Mouse (Mus musculus) bone marrow macrophage, adult 2 months (primary cell): ENCODE measurements around the gene Ripk1. TPM values are rescaled to one million over a fixed set of nuclear protein-coding genes. Genes with fewer than 3 reads are reported as not detected.

ENCODE experiments used
- H3K27ac ChIP-seq: 2 replicates; pipeline ENCODE4 v1.5.1; 2012; ENCODE audit warnings: low read depth, low read length; ENCODE audit not compliant: insufficient read depth
- H3K4me1 ChIP-seq: 2 replicates; pipeline ENCODE4 v1.6.1; 2012; ENCODE audit warnings: low read length; ENCODE audit not compliant: control insufficient read depth, insufficient read depth
- H3K4me3 ChIP-seq: 2 replicates; pipeline ENCODE4 v1.5.1; 2012; ENCODE audit warnings: mild to moderate bottlenecking, low read length, moderate library complexity; ENCODE audit not compliant: insufficient read depth
- CTCF ChIP-seq: IDR thresholded peaks from 2 replicates; pipeline ENCODE4 v1.5.1; 2012; ENCODE audit warnings: low read depth, mild to moderate bottlenecking, low read length, moderate library complexity
- POLR2A ChIP-seq: IDR thresholded peaks from 2 replicates; pipeline ENCODE4 v1.6.1; 2012; ENCODE audit warnings: mild to moderate bottlenecking, low read depth, low read length, borderline replicate concordance
- polyA plus RNA-seq: library from polyadenylated mRNA; stranded (reverse); fragments of >200 nt; gene quantifications from 2 replicates; pipeline ENCODE4 v1.2.4, GENCODE M21; 2012; ENCODE audit not compliant: missing spikeins, insufficient read depth, insufficient read length

The Ripk1 gene
- polyA plus RNA-seq, 1 experiment, result 63.4 TPM

GRCm38 (mm10) chr13:33995197-33995596 is 7.0 kb upstream of the Ripk1 start:
- Histone ChIP-seq H3K27ac (no peak overlapping the region), H3K4me3 (no peak overlapping the region), H3K4me1 (peaks cover 10% of the 10 kb centered on the region)
- TF ChIP-seq POLR2A (no peak), CTCF (peak; percentile 39)

GRCm38 (mm10) chr13:34003058-34003457 is 895 bp downstream of the Ripk1 start:
- Histone ChIP-seq H3K4me1 (peaks cover 21% of the 10 kb centered on the region), H3K4me3 (peak overlapping the region; percentile 95), H3K27ac (peak overlapping the region; percentile 19; the same call in 1 of the 2 replicates)
- TF ChIP-seq CTCF (no peak), POLR2A (no peak)

GRCm38 (mm10) chr13:34007234-34007633 is 5.1 kb downstream of the Ripk1 start:
- no peak overlapping the region for H3K4me3 ChIP-seq
- H3K27ac ChIP-seq, result peak overlapping the region; percentile 73
- TF ChIP-seq CTCF, result no peak
- H3K4me1 ChIP-seq, result peaks cover 17% of the 10 kb centered on the region

GRCm38 (mm10) chr13:34016927-34017569 is 14.9 kb downstream of the Ripk1 start:
- no peak overlapping the region for H3K27ac ChIP-seq
- no peak overlapping the region for H3K4me3 ChIP-seq
- TF ChIP-seq POLR2A (no peak), CTCF (no peak)
- H3K4me1 ChIP-seq, result peaks cover 6% of the 10 kb centered on the region

- TF ChIP-seq CTCF (no peak), POLR2A (no peak)
- H3K27ac ChIP-seq, result no peak overlapping the region
Measured at GRCm38 (mm10) chr13:34018521-34018920, 16.4 kb downstream of the Ripk1 start.

GRCm38 (mm10) chr13:34021998-34022397 is 19.8 kb downstream of the Ripk1 start:
- no peak for TF ChIP-seq CTCF
- Histone ChIP-seq H3K27ac (no peak overlapping the region), H3K4me3 (no peak overlapping the region), H3K4me1 (peaks cover 6% of the 10 kb centered on the region)

More at GRCm38 (mm10) chr13:34018521-34018920, 16.4 kb downstream of the Ripk1 start:
- H3K4me1 ChIP-seq, result peaks cover 6% of the 10 kb centered on the region
- no peak overlapping the region for H3K4me3 ChIP-seq

GRCm38 (mm10) chr13:34032041-34032440 is 29.9 kb downstream of the Ripk1 start:
- peak overlapping the region; percentile 56 for H3K27ac ChIP-seq
- no peak overlapping the region for H3K4me3 ChIP-seq
- H3K4me1 ChIP-seq, result peaks cover 22% of the 10 kb centered on the region
- no peak for TF ChIP-seq CTCF
- no peak for TF ChIP-seq POLR2A

GRCm38 (mm10) chr13:34035424-34035823 is 33.3 kb downstream of the Ripk1 start:
- Histone ChIP-seq H3K27ac (no peak overlapping the region), H3K4me3 (no peak overlapping the region), H3K4me1 (peaks cover 28% of the 10 kb centered on the region)
- TF ChIP-seq POLR2A (no peak), CTCF (no peak)

GRCm38 (mm10) chr13:34036726-34037125 is 34.6 kb downstream of the Ripk1 start:
- Histone ChIP-seq H3K27ac (no peak overlapping the region), H3K4me3 (no peak overlapping the region)
- TF ChIP-seq CTCF (no peak), POLR2A (no peak)

GRCm38 (mm10) chr13:34037172-34038055 is 35.3 kb downstream of the Ripk1 start, which contains the start of gene Bphl:
Gene Bphl (plus strand): TSS chr13:34037597.
- TF ChIP-seq POLR2A (no peak; the same call in 1 of the 2 replicates), CTCF (no peak)
- Histone ChIP-seq H3K27ac (peak within 1 kb of the TSS; percentile 55), H3K4me1 (peaks cover 13% of the 10 kb centered on the region), H3K4me3 (peak within 1 kb of the TSS; percentile 87)

More at GRCm38 (mm10) chr13:34036726-34037125, 34.6 kb downstream of the Ripk1 start:
- peaks cover 18% of the 10 kb centered on the region for H3K4me1 ChIP-seq
